In genomic region chr1:39533917-39534316, GRCm38 (mm10) we compare ENCODE assay signal across 17 mouse cellular contexts.
"Had no signal": no experiment of that assay in that cellular context is flagged by ENCODE, and none has a peak within 500 bp of the region (broad histone marks: within the 10 kb centered on the region; RNA-seq: fewer than 3 reads in every experiment).

No protein-coding gene starts in this region.

- ATAC-seq: liver, postnatal 0 days; lung, postnatal 0 days; midbrain, embryonic 16.5 days had no signal

- H3K9ac ChIP-seq: liver, postnatal 0 days; lung, embryonic 15.5 days; midbrain, embryonic 12.5 days; neural tube, embryonic 13.5 days; neural tube, embryonic 15.5 days had no signal

- DNase-seq: liver, postnatal 0 days; lung, adult 2 months; lung, postnatal 14 days; lung, postnatal 36 days; midbrain, embryonic 14.5 days; right cerebral cortex, postnatal 14 days; thymus, adult 18-20 months; thymus, postnatal 14 days; thymus, postnatal 36 days had no signal

- H3K9me3 ChIP-seq: lung, embryonic 15.5 days; megakaryocyte, embryonic 14.5 days; midbrain, embryonic 12.5 days; neural tube, embryonic 13.5 days; neural tube, embryonic 15.5 days had no signal

- H3K27ac ChIP-seq: lung, embryonic 15.5 days; macrophage; midbrain, embryonic 12.5 days; neural tube, embryonic 13.5 days; neural tube, embryonic 15.5 days had no signal

- H3K4me2 ChIP-seq: neural tube, embryonic 13.5 days had no signal

- H3K4me3 ChIP-seq: lung, embryonic 15.5 days; megakaryocyte, embryonic 14.5 days; midbrain, embryonic 12.5 days; neural tube, embryonic 13.5 days had no signal

- H3K27me3 ChIP-seq: lung, embryonic 15.5 days; megakaryocyte, embryonic 14.5 days; midbrain, embryonic 12.5 days; neural tube, embryonic 13.5 days; neural tube, embryonic 15.5 days had no signal
